Mouse (Mus musculus): Measurements from ENCODE around the gene Zbp1.

Zbp1 gene

GRCm38 (mm10) chr2:173246688-173247087, 28.0 kb upstream of the Zbp1 start:
- DNase-seq: no peak

- DNase-seq: no peak
These were observed 26.5 kb upstream of the Zbp1 start for GRCm38 (mm10) chr2:173245258-173245657.

DNA sequence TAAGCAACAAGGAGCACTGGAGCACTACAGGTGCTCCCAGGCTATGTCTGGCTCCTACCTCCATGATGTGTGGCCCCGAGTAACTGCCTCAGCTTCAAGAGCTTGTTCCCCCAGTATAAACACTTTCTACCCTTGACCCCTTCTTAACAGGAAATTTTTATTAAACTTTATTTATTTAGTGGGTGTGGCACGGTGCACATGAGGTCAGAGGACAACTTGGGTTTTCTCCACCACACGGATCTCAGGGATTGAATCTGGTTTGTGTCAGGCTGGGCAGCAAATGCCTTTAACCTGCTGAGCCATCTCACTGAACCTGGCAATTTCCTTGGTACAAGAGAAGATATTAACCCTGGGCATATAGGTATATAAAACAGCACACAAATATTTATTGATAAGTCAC, 25.4 kb upstream of the Zbp1 start:
- no peak for DNase-seq

GRCm38 (mm10) chr2:173243616-173244015, 24.9 kb upstream of the Zbp1 start:
- DNase-seq: no peak

- DNase-seq: no peak
These were observed 24.2 kb upstream of the Zbp1 start for GRCm38 (mm10) chr2:173242874-173243273.

DNA sequence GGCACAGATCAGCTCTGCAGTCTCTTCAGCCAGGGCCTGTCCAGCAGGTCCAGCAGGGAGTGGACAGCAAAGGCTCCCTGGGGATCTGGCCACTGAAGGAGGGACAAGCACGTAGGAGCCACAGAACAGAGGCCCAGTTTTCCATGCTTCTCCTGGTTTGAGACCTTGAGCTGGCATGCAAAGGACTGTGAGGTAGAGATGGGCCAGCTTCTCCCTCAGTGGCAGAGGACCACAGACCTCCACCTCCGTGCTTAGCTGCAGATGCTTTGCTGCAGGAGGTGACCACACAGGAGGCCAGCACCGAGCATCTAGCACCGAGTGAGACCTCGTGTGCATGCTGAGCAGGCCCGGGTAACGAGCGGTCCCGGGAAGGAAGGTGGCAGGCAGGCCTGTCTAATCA, 22.0 kb upstream of the Zbp1 start:
- DNase-seq: no peak

- DNase-seq: no peak
These were observed 19.8 kb upstream of the Zbp1 start for GRCm38 (mm10) chr2:173238522-173238921.

DNA sequence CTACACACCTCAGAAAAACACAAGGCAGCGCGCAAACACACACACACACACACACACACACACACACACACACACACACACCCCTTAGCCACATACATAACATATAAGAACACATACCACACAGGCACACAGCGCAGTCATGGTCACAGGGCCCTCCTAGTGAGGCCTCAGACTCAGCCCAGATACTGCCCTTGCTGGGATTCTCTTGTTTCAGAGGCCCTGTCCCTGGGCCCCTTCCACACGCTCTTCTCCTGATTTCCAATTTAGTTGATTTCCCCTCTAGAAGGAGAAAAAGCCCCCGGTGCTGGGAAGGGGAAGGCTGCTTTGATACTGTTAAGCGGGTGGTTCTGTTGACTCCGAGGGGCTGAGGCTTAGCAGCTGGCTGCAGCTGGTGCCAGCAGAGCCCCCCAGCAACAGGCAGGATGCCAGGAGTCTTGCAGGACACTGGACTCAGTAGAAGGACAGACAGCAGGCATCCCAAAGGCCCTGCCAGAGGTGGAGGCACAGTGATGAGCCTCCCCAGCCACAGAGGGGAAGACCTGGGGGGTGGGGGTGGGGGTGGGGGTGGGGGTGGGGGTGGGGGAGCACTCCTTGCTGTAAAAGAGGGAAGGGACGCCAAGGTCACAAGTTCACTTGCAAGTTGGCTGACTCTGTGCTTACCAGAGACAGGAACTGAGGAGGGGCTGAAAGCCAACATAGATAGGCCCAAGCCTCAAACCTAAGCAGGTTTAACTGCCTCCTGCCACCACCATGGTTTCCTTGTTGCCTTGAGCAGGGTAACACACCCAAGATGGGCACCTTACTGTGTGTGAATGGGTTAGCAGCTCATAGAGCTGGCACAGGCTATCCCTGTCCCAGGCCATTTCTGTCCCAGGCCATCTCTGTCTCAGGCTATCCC, 17.0 kb upstream of the Zbp1 start:
- DNase-seq: no peak

- DNase-seq: no peak
These were observed 14.0 kb upstream of the Zbp1 start for GRCm38 (mm10) chr2:173232766-173233099.

DNA sequence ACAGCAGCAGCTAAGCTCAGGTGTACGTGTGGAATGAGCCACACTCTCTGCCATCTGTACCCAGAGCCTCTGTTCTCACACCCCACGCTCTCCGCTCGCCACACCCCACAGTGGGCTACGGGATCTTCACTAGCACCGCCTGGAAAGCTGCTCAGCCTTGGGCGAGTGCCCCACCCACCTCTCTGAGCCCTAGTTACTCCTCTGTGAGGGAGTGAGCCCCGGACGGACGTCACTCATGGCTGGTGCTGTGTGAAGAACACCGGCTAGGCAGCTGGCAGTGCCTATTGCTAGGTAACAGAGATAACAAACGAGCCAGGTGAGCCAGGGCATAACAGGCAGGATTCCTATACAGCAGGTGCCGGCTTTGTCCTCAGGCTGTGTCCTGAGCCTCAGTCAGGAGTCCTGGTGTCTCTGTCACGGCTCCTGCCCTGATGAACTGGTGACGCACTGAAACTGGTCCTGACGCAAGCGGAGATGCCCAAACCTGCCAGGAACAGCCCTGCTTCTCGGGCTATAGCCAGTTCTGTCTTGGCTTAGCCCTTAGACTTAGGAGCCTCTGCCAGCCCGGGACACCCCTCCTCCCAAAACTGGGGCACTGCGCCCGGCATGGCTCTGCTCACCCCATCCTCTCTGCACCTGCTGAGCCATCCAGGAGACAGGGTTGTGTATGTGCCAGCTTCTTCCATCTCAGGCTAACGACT, 13.5 kb upstream of the Zbp1 start:
- DNase-seq: no peak

GRCm38 (mm10) chr2:173229578-173230224, 11.0 kb upstream of the Zbp1 start:
- DNase-seq: peak; percentile 80

DNA sequence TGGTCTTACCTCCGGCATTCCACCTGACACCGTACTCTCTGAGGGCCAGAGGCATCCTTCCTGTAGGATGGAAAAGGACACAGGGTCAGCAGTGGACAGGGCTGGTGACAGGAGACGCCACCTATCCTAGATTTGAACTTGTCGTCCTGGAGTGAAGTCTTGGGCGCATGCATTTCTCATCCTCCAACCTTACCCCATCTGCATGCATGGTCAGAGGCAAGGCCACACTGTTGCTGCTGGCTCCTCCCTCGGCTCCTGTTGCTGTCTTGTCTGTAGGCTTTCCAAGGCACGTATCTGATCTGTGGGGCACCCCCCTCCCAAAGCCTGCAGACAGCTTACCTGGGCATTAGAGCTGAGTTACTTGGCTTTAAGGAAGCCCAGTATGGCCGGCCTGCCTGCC, 9.8 kb upstream of the Zbp1 start:
- DNase-seq: no peak

- DNase-seq: no peak
These were observed 8.1 kb upstream of the Zbp1 start for GRCm38 (mm10) chr2:173226792-173227191.

DNA sequence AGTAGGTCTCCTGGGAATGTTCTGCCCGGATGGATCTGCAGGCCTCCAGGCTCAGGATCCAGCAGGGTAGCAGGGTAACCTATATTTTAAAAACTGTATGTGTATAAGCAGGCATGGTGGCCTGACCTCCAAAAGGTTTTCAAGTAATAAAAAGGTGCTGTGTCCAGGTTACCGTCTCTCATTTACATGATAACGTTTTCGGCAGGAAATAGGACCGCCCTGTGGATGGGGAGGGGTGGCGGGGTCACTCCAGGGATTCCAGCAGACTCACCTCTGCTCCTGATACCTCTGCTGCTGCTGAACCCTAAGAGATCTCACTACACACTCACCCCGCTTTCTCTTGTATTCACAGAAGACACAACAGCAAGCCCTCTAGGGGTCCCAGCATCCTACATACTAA, 7.2 kb upstream of the Zbp1 start:
- no peak for DNase-seq

- DNase-seq: no peak
These were observed 6.1 kb upstream of the Zbp1 start for GRCm38 (mm10) chr2:173224832-173225231.

DNA sequence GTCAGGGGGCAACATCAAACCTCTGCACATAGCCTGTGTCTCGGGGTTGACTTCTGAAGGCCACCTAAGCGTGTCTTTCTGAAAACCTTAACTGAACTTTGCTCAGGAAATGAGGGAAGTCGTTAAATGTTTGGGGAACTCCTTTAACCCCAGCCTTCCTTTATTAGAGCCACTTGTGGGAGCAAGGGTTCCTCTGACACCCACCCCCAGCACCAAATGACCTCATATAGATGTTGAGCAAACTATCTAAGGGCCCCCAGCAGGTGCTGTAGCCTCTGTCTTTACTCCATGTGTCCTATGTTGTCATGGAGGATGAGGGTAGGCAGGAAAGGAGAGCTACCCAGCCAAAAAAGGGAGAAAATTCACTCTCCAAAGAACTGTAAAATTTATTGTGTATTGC, 5.4 kb upstream of the Zbp1 start:
- DNase-seq: no peak

DNA sequence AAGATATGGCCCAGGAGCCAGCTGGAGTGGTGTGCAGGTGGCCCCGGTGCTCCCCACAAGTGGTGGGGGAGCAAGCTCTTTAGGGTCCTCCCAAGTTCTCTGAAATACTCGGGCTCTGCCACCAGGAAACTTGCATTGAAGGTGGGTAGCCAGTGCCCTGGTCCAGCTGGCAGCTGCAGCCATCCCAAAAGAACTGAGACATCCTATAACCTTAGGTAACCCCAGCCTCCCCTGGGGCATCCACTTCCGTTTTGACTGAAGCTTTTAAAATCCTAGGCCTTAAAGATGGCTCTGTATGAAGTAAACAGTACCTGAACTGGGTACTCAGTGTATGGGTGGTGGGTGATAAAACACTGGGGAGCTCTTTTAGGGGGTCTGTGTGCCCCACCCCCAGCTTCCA, 4.8 kb upstream of the Zbp1 start:
- no peak for DNase-seq

GRCm38 (mm10) chr2:173220754-173221153, 2.0 kb upstream of the Zbp1 start:
- DNase-seq: no peak

GRCm38 (mm10) chr2:173219256-173219954, 682 bp upstream of the Zbp1 start:
- no peak for DNase-seq

GRCm38 (mm10) chr2:173217763-173218258, 912 bp downstream of the Zbp1 start:
- DNase-seq: no peak

DNA sequence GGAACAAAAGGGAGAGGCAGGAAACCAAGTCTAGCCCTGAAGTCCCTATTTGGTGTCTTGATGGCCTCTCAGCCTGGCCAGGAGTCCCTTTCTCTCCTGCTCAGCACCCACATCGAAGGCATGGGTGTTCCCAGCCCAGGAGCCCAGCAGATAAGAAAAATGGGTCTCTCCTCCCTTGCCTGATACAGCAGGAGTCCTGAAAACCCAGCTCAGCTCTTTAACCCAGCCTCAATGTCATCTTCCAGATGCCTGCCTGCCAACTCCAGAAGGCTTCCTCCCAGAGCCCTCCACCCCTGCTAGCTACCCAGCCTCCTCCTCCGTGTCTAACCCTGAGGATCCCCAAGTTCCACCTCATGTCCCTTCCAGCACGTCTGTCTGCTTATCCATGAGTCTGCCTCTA, 1.5 kb downstream of the Zbp1 start:
- DNase-seq: no peak

DNA sequence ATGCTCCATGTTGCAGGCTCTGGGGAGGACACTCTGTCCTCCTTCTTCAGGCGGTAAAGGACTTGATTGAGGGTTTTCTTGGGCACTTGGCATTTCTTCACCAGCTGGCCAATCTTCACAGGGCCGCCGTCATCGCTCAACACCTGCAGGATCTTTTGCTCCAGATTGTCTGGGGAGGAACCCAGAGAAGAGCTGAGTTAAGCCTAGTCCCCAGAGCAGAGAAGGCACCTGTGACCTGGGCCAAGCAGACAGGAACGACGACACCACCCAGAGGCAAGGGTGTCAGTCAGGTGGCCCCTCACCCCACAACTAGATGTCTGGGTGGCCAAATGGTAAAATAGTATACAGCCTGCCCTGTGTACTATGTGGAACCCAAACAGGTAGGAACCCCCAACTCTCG, 1.9 kb downstream of the Zbp1 start:
- DNase-seq: no peak

- DNase-seq: no peak
These were observed 6.5 kb downstream of the Zbp1 start for GRCm38 (mm10) chr2:173212227-173212626.
